Mouse (Mus musculus): ENCODE results near the gene Sh3bp4. TPM values are rescaled to one million over a fixed set of nuclear protein-coding genes. Genes with fewer than 3 reads are reported as not detected.

Sh3bp4 gene
- polyA plus RNA-seq, 1 experiment, result 40.2 TPM

DNA sequence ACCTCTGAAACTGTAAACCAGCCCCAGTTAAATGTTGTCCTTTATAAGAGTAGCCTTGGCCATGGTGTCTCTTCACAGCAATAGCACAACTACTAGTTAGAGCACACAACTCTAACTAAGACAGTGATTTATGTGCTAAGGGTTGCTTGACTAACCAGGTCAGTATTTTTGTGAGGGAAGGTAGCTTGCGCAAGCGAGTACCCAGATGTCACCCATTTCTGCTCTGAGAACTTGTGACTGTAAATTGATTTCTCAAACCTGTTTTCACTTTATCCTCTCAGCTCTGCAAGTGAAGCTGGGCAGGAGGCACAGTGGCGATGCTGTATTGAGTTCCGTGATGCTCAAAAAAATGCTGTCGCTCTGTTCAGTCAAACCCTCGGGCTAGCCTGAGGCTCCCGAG lies 117.2 kb downstream of the Sh3bp4 start:
- no peak for TF ChIP-seq CTCF (IDR thresholded peaks at IDR 0.05; ENCODE audit: insufficient read depth, low read length)
- TF ChIP-seq POLR2A (IDR thresholded peaks at IDR 0.05; ENCODE audit: borderline replicate concordance, extremely low read depth, low read depth, low read length), result no peak
- H3K4me1 ChIP-seq (ENCODE audit: control insufficient read depth, insufficient read depth, low read length), result peaks cover 16% of the 10 kb centered on the region
- no peak overlapping the region for H3K4me3 ChIP-seq (replicated peaks; ENCODE audit: extremely low read depth, low read depth, low read length)
- DNase-seq, result no peak
- WGBS, result 93% methylated on average over 7 of the region's 7 CpGs

DNA sequence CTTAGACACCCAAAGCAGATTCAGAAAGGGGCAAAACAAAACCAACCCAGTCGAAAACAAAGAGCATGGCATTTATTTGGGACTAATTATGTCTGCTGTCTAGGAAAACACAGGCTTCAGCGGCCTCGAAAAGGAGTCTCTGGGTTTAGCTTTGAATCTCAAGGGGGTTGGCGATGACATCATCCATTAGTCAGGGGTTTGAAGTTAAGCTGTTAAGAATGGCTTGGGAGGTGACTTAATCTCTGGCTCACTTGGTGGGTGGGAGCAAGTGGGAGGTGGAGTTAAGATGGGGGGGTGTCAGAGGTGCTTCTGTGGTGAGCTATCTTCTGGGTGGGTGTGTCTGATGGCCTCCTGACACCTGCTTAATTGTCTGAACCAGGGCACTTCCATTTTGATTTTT lies 117.9 kb downstream of the Sh3bp4 start:
- DNase-seq, result no peak
- 69% methylated on average over 4 of the region's 4 CpGs for WGBS
- TF ChIP-seq POLR2A (IDR thresholded peaks at IDR 0.05; ENCODE audit: borderline replicate concordance, extremely low read depth, low read depth, low read length), result no peak
- no peak for TF ChIP-seq CTCF (IDR thresholded peaks at IDR 0.05; ENCODE audit: insufficient read depth, low read length)
- Histone ChIP-seq H3K4me3 (replicated peaks; ENCODE audit: extremely low read depth, low read depth, low read length) (no peak overlapping the region), H3K4me1 (ENCODE audit: control insufficient read depth, insufficient read depth, low read length) (peaks cover 11% of the 10 kb centered on the region)

DNA sequence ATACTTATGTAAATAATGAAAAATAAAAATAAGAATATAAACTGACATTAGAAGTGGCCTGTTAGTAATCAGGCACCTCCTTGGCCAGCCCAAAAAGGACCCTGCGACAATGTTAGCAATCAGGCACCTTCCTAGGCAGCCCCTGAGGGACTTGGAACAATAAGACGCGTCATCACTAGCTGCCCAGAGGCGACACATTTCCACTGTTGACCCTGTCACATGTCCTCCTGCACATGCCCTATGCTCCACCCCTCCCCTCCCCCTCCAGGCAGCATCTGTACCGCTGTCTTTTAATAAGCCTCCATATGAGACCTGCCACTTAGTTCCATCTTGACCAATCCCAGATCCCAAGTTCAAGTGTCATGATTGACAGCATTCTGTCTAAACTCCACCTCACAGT lies 119.0 kb downstream of the Sh3bp4 start:
- no peak for TF ChIP-seq CTCF (IDR thresholded peaks at IDR 0.05; ENCODE audit: insufficient read depth, low read length)
- no peak for TF ChIP-seq POLR2A (IDR thresholded peaks at IDR 0.05; ENCODE audit: borderline replicate concordance, extremely low read depth, low read depth, low read length)
- DNase-seq, result no peak
- peaks cover 3% of the 10 kb centered on the region for H3K4me1 ChIP-seq (ENCODE audit: control insufficient read depth, insufficient read depth, low read length)
- no peak overlapping the region for H3K4me3 ChIP-seq (replicated peaks; ENCODE audit: extremely low read depth, low read depth, low read length)
- WGBS, result 54% methylated on average over 5 of the region's 5 CpGs

GRCm38 (mm10) chr1:89190621-89191020 lies 120.4 kb downstream of the Sh3bp4 start:
- TF ChIP-seq CTCF (IDR thresholded peaks at IDR 0.05; ENCODE audit: insufficient read depth, low read length), result no peak
- no peak for TF ChIP-seq POLR2A (IDR thresholded peaks at IDR 0.05; ENCODE audit: borderline replicate concordance, extremely low read depth, low read depth, low read length)
- 15% methylated on average over 7 of the region's 7 CpGs for WGBS
- Histone ChIP-seq H3K4me3 (replicated peaks; ENCODE audit: extremely low read depth, low read depth, low read length) (no peak overlapping the region), H3K4me1 (ENCODE audit: control insufficient read depth, insufficient read depth, low read length) (peaks cover 3% of the 10 kb centered on the region)
- peak; percentile 26 for DNase-seq

DNA sequence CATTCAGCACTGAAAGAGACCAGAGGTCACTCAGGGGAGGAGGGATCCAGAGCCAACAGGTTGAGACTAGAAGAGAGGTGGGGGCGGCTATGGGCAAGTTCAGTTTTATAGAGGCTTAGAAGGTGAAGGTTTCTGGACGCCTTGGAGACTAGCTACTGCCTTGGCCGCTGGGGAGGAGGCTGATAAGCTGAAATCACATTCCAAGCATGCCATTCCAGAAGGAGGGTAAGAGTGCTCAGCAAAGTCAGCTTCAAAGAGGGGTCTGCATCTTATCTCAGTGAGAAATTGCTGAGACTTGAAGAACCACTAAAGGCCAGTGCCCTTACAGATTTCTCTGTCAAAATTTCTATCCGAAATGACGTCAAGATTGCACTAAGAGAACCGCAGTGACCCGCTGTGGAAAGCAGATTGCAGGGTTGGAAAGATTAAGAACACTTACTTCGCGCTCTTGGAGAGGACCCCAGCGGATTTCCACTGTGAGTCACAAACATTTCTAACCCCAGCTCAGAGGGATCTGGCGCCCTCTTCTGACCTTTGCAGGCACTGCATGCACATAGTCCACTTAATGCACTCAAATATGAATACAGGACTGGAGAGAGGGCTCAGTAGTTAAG lies 121.0 kb downstream of the Sh3bp4 start:
- DNase-seq, result peak; percentile 86
- TF ChIP-seq POLR2A (IDR thresholded peaks at IDR 0.05; ENCODE audit: borderline replicate concordance, extremely low read depth, low read depth, low read length) (no peak), CTCF (IDR thresholded peaks at IDR 0.05; ENCODE audit: insufficient read depth, low read length) (peak; percentile 87)
- 10% methylated on average over 11 of the region's 11 CpGs for WGBS
- Histone ChIP-seq H3K4me3 (replicated peaks; ENCODE audit: extremely low read depth, low read depth, low read length) (no peak overlapping the region), H3K4me1 (ENCODE audit: control insufficient read depth, insufficient read depth, low read length) (peaks cover 3% of the 10 kb centered on the region)

- no peak for TF ChIP-seq POLR2A (IDR thresholded peaks at IDR 0.05; ENCODE audit: borderline replicate concordance, extremely low read depth, low read depth, low read length)
- peak; percentile 86 for TF ChIP-seq CTCF (IDR thresholded peaks at IDR 0.05; ENCODE audit: insufficient read depth, low read length)
- peaks cover 3% of the 10 kb centered on the region for H3K4me1 ChIP-seq (ENCODE audit: control insufficient read depth, insufficient read depth, low read length)
- WGBS, result 60% methylated on average over 11 of the region's 11 CpGs
- DNase-seq, result peak; percentile 51
- no peak overlapping the region for H3K4me3 ChIP-seq (replicated peaks; ENCODE audit: extremely low read depth, low read depth, low read length)
Observed at GRCm38 (mm10) chr1:89192536-89193220, 122.5 kb downstream of the Sh3bp4 start.

GRCm38 (mm10) chr1:89193576-89193975 lies 123.4 kb downstream of the Sh3bp4 start:
- no peak for DNase-seq
- 70% methylated on average over 7 of the region's 7 CpGs for WGBS
- peaks cover 3% of the 10 kb centered on the region for H3K4me1 ChIP-seq (ENCODE audit: control insufficient read depth, insufficient read depth, low read length)
- no peak for TF ChIP-seq CTCF (IDR thresholded peaks at IDR 0.05; ENCODE audit: insufficient read depth, low read length)
- no peak for TF ChIP-seq POLR2A (IDR thresholded peaks at IDR 0.05; ENCODE audit: borderline replicate concordance, extremely low read depth, low read depth, low read length)
- no peak overlapping the region for H3K4me3 ChIP-seq (replicated peaks; ENCODE audit: extremely low read depth, low read depth, low read length)

GRCm38 (mm10) chr1:89195827-89196712 lies 125.9 kb downstream of the Sh3bp4 start:
- no peak overlapping the region for H3K4me3 ChIP-seq (replicated peaks; ENCODE audit: extremely low read depth, low read depth, low read length)
- H3K4me1 ChIP-seq (ENCODE audit: control insufficient read depth, insufficient read depth, low read length), result peaks cover 2% of the 10 kb centered on the region; the same call in 1 of the 2 replicates
- 47% methylated on average over 12 of the region's 12 CpGs for WGBS
- TF ChIP-seq CTCF (IDR thresholded peaks at IDR 0.05; ENCODE audit: insufficient read depth, low read length) (peak; percentile 91), POLR2A (IDR thresholded peaks at IDR 0.05; ENCODE audit: borderline replicate concordance, extremely low read depth, low read depth, low read length) (no peak)
- peak; percentile 73 for DNase-seq
